Mouse (Mus musculus): ENCODE data around the gene Kalrn.

The Kalrn gene

DNA sequence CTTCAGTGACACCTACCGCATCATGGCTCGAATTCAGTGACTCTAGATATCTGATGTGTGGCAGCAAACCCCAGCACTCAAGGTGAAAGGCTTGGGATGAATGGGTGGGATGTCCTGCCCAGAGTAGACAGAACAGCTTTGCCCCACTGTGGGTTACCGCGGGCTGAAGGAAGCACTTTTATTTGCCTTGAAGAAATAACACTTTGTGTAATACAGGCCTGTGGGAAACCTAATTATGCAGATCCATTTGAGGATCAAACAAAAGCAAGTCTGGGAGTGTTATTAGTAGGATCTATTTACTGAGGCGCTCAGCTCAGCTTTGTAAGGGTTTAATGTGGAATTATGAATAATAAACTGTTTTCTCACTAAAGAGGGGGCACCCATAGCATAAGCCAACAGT is 406.3 kb downstream of the Kalrn start:
- DNase-seq: no peak

DNA sequence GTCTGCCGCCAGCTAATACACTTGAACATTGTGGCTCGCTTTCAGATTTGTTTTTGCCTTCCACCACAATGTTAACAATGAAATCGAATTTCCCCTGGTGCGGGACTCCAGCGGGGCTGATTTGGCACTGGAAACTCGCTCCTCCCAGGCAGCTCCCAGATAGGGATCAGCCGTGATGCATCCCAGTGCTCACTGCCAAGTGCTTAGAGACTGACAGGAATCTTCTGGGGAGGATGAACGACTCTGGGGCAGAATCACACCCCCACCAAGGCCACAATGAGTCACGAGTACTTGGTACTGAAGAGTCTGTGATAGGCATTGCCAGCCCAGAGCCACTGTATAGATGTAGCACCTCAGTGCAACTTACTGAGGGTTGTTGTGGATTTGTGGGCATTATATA is 410.2 kb downstream of the Kalrn start:
- no peak for DNase-seq

DNA sequence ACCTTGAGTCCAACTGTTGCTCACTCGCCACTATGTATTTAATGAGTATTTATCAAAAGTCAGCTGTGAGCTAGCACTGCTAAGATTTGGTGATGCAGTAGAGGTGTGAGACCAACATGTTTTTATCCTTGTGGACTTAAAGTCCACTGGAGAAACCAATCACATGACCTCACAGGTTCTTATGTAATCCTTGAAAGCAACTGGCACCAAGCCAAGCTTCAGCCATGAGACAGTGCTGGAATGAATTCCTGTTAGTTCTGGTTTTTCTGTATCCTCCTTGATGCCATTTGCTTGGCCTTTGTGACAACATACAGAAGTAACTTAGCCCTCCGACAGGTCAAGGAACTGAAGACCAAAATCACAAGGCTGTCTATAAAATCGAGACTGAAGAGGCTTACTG is 413.8 kb downstream of the Kalrn start:
- peak; percentile 6 for DNase-seq

DNA sequence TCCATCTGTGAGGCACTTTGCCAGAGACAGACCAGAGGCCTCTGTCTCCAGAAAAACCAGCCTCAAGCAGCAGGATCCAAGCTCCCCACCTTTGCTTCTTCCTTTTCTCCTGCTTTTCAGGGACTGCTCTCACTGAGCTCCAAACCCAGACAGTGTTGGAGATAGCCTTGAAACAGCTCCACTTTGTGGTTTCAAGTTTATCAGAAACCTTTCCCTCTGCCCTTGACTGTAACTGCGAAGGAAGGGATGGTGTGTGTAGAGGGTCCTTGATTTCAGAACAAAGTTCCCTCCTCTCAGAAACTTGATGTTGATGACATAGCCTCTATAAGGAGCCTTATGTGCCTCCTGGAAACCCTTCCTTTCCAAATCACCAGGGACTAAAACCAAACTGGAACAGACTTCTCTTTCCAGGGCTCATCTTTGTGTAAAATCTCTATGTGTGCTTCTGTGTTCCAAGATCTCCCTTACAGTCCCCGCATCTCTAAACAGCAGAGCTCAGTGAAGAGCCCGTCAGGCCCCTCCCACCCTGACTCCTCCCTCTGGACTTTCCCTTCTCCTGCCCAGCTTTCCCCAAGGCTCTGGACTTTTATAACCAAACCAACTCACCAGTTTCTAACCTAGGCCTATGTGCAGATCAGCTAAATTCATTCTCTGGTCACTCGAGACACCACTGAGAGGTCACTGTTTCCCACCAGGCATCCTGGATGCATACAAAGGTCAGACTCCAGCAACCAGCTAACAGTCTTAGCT is 415.8 kb downstream of the Kalrn start:
- no peak for DNase-seq

DNA sequence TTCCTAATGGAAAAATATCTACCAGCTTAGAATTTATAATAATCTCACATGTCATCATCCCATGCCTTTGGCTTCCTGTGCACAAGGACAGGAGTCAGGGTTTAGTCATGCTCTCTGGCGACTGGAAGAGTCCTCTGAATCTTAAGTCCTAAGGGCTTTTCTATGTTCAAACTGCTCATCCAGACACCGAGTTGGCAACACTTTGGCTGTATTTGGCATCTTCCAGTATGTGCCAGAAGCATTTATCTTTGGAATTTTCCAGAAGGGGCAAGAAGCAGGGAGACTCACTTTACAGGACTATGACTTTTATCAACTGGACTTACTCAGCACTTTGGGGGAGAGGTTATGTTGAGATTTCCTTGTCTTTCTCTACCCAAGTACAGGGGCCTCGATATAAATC is 417.6 kb downstream of the Kalrn start:
- no peak for DNase-seq

DNA sequence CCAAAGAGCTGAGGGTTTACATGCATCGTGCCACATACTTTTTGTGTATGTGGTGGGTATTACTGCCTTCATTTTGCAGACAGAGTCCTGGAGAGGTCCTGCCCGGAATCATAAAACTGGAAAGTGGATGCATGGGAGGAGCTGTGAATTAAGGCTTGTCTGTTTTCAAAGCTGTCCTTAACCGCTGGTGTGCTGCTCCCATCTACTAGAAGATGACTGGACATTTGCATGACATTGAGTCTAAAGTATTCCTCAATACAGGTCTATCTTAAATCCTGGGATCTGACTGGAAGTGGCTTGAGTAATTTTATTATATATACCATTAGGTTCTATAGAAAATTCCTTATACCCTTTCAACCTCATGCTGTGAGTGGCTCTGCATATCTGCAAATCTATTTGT is 418.4 kb downstream of the Kalrn start:
- DNase-seq: no peak

DNA sequence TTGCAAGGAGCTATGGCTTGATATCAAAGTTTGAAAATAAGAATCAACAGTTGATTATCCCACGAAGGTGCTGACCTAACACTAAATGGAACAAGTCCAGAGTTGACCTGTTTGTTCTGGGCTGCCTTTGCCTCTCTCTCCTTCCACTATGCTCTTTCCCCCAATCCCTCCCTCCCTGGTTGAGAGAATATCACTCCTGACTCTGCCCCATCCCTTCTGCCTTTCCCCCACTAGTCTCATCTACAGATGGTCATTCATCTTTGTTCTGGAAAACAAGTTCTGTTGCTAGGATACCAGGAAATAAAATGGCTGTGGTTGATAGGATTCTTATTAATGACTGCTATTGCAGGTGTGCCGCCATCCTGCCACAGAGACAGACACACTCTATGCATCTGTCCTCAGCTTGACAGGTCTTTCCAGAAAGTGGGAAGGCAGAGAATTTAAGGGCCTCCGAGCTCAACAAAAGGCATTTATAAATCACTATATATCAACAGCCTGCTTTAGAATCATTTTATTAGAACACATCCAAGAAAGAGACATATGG is 421.7 kb downstream of the Kalrn start:
- no peak for DNase-seq

DNA sequence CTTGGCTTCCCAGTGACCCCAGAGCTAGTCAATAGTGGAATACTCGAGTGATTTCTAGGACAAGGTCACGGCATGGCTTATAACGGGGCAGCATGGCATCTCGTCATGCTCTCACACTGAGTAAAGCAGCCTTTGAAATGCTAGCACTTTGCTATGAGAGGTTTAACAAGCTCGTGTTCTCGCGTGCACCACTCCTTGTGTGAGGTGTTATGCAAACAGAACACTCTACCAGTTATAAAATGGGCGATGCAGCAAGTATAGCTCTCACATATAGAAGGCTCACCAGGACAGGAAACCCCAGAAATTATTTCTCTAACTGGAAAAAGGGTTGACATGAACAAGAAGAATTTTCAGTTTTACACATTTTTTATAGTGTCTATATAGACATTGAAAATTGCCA is 431.7 kb downstream of the Kalrn start:
- no peak for DNase-seq

DNA sequence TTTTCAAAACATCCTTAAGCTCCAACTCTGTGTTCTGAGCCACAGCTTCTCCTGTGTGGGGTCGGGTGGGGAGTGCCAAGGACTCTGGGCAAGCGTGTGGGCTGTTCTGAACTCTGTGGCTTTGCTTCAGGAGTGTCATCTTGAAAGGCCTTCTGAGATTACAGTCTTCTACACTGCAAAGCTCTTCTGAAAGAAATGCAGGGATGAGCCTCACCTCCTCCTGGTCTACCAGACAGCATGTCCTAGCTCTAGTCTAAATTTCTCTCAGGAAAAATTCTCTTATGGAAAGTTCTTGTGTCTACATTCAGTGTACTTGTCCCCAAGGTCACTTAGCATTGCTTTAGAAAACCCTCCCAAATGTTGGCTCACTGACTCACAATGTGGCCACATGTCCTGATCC is 438.3 kb downstream of the Kalrn start:
- no peak for DNase-seq

DNA sequence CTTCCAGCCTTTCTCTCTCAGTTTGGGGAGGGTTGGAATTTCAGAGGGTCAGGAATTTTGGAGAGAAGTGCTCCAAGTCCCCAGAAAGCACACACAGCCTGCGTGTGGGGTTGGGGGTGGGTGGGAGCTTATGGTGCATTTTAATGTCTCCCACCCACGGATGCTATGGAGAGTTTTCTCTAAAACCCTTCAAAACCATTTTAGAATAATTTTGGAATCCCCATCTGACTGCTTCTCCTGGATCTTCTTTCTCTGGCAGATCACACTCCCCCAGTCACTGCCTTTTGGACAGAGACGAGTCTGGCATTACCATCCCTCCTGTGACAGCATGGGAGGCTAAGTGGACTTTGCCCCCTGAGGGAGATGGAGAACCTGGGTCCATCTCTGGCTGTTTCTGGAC is 438.7 kb downstream of the Kalrn start:
- no peak for DNase-seq

DNA sequence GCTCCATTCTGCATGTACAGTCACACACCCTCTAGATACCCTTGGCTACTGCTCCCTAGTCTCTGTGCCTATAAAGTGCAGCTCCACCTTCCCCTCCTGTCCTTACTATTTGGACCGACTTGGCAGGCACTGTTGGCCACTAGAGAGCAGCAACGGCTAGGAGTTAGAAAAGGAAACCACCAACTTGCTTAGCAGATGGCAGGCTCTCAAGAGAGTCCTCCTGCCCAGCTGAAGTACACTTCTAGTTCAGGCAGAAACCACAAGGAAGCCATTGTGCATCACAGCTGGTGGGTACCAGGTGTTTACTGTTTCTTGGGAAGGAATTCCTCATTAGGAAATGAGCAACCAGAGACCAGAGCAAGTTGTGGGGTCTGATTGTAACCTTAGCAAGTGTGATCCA is 447.7 kb downstream of the Kalrn start:
- peak; percentile 45 for DNase-seq

DNA sequence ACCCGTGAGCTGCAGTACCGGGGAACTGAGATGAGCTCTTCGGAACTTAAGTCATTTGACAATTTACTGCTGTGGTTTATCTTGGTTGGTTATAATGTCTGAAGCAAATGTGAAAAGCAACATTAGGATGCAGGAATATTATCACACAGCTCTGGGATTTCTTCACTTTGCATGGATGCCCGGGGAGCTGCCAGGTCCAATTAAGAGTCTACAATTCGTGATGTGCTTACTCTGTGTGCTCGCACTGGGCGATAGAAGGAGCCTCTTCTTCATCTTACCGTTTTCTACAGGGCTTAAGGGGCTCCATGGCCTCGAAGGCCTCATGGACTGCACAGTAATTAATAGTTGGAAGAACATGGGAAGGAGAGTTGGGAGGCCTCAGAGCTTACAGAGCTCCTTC is 450.8 kb downstream of the Kalrn start:
- DNase-seq: no peak

DNA sequence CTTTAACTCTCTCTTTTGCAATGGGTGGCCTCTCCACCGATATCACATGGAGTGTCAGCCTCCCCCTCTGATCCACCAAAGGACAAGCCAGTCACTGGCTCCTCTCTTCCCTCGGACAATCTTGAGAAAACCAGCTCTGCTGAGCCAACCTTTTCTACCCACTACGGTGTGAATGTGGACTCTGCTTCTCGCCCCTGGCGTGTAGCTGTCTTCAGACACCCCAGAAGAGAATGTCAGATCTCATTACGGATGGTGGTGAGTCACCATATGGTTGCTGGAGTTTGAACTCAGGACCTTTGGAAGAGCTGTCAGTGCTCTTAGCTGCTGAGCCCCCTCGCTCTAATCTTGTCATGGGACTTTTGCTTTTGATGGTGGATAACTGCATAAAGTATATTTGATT is 452.0 kb downstream of the Kalrn start:
- DNase-seq: no peak

DNA sequence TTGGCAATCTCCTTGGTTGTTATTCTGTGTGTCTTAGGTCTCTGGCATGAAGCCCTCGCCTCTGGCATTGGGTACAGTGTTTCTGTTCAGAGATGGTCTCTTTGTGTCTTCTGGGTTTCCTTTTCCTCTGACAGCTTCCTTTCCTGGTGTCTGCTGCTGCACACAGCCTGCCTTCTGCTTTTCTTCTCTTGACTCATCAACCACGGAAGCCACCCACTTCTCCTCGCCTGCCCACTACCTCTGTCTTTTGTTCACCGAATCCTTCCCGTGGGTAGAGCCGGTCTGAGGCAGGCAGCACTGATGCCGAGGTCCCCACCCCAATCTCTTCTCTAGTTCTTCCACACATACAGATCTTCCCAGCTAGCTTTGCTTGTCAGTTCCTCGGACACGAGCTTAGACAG is 452.5 kb downstream of the Kalrn start:
- DNase-seq: no peak

DNA sequence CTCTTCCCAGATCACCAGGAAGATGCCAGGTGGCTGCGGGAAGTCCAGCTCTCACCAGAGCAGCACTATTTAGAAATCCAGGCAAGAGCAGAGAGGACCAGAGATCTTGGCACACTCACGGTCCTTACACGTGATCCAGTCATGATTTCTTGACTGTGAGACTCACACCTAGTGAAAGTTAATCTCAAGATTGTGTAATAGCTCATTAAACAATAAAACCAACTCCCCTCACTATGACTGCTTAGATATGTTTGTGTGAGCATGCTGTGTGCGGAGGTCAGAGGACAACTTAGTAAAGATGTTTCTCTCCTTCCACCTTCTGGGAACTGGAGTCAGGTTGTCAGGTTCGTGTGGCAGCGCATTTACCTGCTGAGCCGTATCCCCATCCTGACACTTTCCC is 453.5 kb downstream of the Kalrn start:
- no peak for DNase-seq

DNA sequence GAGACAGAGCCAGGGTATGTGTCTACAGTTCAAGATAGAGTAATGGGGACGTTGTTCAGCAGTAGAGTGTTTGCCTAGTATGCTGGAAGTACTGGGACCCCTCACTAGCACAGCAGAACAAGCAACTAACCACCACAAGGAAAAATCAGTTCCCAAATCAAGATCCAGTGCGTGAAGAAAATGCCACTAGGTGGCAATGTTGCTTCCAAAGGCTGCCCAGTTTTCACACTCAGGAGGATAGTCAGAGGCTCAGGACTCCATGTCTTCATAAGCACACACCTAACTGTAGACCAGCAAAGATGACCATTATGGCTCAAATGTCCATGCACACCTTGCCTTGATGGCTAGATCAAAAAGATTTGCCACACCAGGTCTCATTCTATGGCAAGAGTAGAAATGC is 454.0 kb downstream of the Kalrn start:
- DNase-seq: no peak

DNA sequence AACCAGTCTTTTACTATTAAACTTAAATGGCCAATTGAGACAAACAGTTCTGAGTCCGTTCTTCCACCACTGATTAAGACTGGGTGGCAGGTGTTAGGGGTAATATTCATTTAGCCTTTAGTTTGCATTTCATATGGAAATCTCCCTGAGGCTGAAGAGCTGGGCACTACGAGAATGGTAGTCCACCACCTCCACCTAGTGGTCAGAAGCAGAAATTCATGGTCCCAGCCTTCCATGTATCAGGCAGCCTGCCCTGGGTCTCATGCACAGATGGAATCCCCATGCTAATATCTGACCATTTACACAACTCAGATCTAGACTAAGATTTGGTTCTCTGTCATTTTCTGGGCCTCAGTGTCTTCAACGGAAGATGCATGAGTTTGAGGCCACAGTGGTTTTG is 458.7 kb downstream of the Kalrn start:
- peak; percentile 63 for DNase-seq

DNA sequence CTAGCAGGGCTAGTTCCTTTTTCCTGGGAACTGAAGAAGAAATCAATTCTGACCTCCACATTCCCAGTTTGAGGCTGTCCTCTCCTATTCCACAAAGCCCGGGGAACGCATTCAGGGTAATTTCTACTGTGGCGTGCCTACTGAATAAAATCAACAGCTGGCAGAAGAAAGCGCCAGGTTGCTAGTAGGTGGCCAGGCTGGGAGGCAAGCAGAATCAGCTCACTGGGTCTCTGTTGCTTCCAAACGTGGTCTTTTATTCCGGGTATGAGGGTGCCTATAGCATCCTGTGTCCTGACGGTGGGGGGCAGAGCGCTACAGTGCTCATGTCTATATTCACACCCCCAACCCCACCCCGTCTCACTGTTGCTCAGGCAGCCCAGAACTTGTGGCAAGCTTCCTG is 460.2 kb downstream of the Kalrn start:
- no peak for DNase-seq

DNA sequence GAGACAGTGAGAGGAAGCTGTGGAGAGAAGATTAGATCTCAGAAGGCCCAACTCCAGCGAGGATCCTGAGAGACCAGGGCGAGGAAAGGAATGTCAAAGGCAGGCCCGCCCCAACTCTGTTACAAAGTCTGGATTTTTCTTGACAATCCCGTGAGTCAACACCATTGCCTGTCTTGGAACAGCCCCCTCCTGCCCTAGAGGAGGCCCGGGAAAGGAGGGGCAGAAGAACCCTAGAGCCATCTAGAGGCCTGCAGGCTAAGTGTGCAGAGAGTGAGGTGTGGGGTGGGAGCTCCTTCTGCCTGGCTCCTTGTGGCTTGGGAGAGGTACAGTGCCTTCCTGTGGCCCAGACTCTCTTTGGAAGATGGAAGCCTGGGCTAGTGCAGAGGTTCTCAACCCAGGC is 460.8 kb downstream of the Kalrn start:
- DNase-seq: no peak

DNA sequence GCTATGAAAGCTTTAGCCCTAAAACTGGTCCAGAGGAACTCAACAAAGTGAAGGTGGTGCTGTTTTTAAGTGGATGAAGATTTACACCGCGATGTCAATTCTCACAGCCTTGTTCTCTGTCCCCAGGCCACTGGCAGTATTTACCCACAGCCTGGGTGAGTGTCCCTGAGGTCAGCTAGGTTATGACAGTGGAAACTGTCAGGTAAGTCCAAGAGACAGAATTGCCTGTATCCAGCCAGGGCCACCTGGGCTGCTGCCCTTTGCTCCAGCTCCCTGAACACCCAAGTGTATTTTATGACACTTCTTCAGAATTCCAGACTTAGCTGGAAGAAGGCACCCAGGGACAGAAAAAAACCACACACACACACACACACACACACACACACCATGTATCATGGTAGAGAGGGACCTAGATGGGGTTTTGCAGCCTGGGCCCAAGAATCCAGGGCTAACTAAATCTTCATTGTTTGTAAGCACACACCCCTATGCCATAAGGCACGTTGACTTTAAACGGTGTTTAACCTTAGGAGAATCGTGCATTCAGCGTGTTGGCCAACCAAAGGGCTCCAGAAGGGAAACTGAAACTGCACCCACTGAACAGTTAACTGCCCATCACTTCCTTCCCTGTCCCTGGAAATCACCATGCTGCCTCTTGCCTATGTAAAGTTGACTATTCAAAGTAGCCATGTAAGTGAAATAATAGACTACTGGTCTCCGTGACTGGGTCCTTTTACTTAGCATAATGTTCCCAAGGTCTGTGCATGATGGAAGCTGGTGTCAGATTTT is 462.3 kb downstream of the Kalrn start:
- DNase-seq: no peak

DNA sequence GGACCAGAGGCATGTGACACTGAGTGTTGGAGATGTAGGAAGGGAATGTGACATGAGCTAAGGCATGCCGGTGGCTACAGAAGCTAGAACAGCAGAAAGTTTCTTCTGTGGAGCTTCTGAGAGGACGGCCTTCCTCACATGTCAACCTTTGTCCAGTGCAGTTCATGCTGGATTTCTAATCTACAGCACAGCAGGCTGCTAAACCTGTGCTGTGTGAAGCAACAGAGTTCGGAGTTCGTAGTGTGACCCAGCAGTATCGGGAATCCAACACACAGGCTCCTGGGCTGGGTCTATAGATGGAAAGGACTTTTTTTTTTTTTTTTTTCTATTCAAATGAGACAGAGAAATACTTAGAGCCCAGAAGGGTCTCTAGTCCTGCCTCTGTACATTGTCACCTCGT is 468.9 kb downstream of the Kalrn start:
- no peak for DNase-seq

DNA sequence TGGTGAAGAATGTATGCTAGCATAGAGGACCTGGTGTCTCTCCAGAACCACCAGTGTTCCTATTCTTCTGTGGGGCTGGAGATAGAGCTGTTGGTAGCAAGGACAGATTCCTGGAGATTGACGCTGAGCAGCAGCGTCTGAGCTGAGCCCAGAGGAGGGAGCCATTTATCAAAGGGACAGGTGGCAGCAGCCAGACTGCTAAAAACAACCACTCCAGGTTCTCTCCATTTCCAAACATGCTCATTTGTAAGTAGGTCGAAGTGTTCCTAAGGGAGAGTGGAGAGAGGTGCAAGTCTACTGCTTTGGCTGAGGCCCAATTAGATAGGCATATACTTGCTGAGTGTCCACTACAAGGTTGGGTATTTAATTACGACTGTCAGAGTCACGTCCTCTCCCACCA is 470.6 kb downstream of the Kalrn start:
- no peak for DNase-seq

DNA sequence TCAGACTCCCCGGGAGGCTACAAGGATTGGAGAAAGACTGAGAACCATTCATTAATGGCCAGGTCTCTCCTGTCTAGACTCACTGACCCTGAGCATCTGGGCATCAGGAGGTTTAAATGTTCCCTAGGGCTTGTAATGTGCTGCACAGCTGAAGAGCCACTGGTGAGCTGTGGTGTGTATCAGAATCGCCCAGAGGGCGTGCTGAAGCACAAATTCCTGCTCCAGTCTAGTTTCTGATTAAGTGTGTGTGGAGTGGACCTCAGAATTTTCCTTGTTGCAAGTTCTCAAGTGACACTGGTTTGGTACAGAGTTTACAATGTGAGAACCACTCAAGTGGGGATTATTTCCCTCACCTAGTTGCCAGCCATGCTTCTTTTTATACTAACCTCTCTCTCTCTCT is 473.5 kb downstream of the Kalrn start:
- DNase-seq: no peak

DNA sequence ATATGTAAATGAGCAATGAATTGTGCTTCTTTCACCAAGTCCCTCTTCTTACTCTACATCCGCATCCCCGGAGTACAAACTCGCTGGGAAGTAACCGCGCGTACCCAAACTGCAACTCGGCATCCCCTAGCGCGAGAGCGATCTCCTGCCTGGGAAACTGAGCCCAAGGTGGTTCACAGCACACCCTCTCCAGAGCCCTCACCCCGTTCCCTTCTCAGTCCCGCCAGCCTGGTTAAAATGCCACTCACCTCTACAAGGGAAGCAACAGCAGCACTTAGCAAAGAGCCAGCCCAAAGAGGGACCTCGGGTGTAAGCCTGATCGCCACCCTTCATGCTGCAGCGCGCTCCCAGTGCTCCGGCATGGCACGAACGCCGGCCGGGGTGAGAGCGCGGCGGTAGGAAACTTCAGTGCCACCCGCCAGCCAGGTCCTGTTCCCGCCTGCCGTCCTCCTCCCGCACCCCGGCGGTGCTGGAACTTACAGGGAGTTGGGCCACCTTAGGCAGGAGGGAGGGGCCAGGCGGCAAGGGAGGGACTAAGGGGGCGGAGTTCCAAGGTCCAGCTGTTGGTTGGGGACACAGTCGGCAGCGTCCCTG is 477.7 kb downstream of the Kalrn start:
- DNase-seq: no peak

All from cerebellum, adult 8-10 months (tissue).